Mouse (Mus musculus) embryonic facial prominence, embryonic 11.5 days (tissue): ENCODE measurements around the gene Serpinb5. TPM values are rescaled to one million over a fixed set of nuclear protein-coding genes. Genes with fewer than 3 reads are reported as not detected.
A peak's percentile ranks its signal among the peaks of the same experiment; 100 is the strongest.
"Not testable (repeated sequence)": the region's sequence is repeated elsewhere in the genome, so short reads cannot be mapped to it uniquely, and the experiment has no call there.

Experiments
- ATAC-seq: fragments of 200-750 bp; cut with Nextera tagmentation; replicated peaks from 2 replicates; pipeline ENCODE4 v1.8.0; 2017; ENCODE audit warnings: low read depth; ENCODE audit not compliant: insufficient number of reproducible peaks, low FRiP score, low TSS enrichment
- DNase-seq: peaks from one replicate; pipeline ENCODE4 v3.0.0-alpha.2; 2015; ENCODE audit warnings: low spot score
- H3K27ac ChIP-seq: fragments of 300-500 bp; sonication (generic); replicated peaks from 2 replicates; pipeline ENCODE4 v1.5.1; 2014; ENCODE audit warnings: mild to moderate bottlenecking, low read depth, low read length, control low read depth
- H3K27me3 ChIP-seq: fragments of 300-500 bp; sonication (generic); 2 replicates; pipeline ENCODE4 v1.6.1; 2014; ENCODE audit warnings: mild to moderate bottlenecking, low read length, moderate library complexity, mixed read lengths; ENCODE audit not compliant: control insufficient read depth, insufficient read depth
- H3K36me3 ChIP-seq: fragments of 300-500 bp; sonication (generic); replicated peaks from 2 replicates; pipeline ENCODE4 v1.6.1; 2014; ENCODE audit warnings: low read depth, mild to moderate bottlenecking, low read length, moderate library complexity, mixed read lengths; ENCODE audit not compliant: control insufficient read depth, insufficient read depth
- H3K4me1 ChIP-seq: fragments of 300-500 bp; sonication (generic); 2 replicates; pipeline ENCODE4 v1.6.1; 2014; ENCODE audit warnings: low read length, mixed read lengths; ENCODE audit not compliant: control insufficient read depth, insufficient read depth
- H3K4me2 ChIP-seq: fragments of 300-500 bp; sonication (generic); 2 replicates; pipeline ENCODE4 v1.6.1; 2014; ENCODE audit warnings: low read depth, mild to moderate bottlenecking, control low read depth, low read length, moderate library complexity
- H3K4me3 ChIP-seq: fragments of 300-500 bp; sonication (generic); 2 replicates; pipeline ENCODE4 v1.5.1; 2014; ENCODE audit warnings: low read depth, low read length, control low read depth
- H3K9ac ChIP-seq: fragments of 300-500 bp; sonication (generic); replicated peaks from 2 replicates; pipeline ENCODE4 v1.6.1; 2014; ENCODE audit warnings: mild to moderate bottlenecking, control low read depth, low read length
- H3K9me3 ChIP-seq: fragments of 300-500 bp; sonication (generic); replicated peaks from 2 replicates; pipeline ENCODE4 v1.6.1; 2016; ENCODE audit warnings: mild to moderate bottlenecking, low read length, inconsistent platforms, mixed read lengths; ENCODE audit not compliant: control insufficient read depth
- WGBS: fragments of 180-500 bp; shearing (Covaris S2); extraction: QIAGEN DNeasy Blood & Tissue Kit; methylation state at CpG from one replicate; pipeline ENCODE4 v1.1.7; 2014; 5-methylcytosine and 5-hydroxymethylcytosine counted together
- polyA plus RNA-seq: library from polyadenylated mRNA; unstranded; fragments of >200 nt; fragmentation: Nextera tagmentation; extraction: Ambion mirVana; gene quantifications from 2 replicates; pipeline ENCODE4 v1.2.1, GENCODE M21; 2014

Gene Serpinb5
- polyA plus RNA-seq, 1 experiment from 2014 or later: 0.46 TPM

DNA sequence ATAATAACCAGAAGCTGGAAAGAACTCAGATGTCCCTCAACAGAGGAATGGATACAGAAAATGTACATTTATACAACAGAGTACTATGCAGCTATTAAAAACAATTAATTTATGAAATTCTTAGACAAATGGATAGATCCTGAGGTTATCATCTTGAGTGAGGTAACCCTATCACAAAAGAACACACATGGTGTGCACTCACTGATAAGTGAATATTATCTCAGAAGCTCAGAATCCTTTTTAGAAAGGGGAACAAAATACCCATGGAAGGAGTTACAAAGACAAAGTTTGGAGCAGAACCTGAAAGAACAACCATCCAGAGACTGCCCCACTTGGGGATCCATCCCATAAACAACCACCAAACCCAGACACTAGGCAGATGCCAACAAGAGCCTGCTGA lies 34.2 kb downstream of the Serpinb5 start:
- H3K9me3 ChIP-seq, ATAC-seq, H3K27ac ChIP-seq, H3K9ac ChIP-seq, H3K36me3 ChIP-seq, H3K27me3 ChIP-seq, H3K4me1 ChIP-seq, H3K4me2 ChIP-seq, DNase-seq, H3K4me3 ChIP-seq: not testable (repeated sequence)

DNA sequence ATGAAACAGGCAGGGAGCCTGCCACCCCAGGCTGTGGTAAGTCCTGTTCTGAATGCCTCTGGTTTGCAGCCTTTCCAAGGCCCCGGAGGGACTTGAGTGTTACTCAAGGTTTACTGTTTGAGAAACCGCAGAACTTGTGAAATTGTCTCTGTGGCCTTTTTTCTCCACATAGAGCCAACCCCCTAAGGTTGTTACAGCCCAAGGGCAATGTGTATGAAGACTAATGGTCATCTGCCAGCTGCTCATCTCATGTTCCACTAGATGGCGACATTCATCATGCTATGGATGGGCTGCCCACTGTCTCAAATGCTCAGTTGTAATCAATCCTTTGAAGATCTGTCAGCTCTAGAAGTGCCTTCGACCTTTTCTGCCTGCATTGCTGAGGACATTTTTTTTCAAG lies 40.4 kb downstream of the Serpinb5 start:
- Histone ChIP-seq H3K4me3 (no peak overlapping the region), H3K27ac (no peak overlapping the region), H3K9me3 (no peaks in the 10 kb centered on the region), H3K4me1 (no peaks in the 10 kb centered on the region), H3K27me3 (no peaks in the 10 kb centered on the region), H3K9ac (no peak overlapping the region), H3K36me3 (no peaks in the 10 kb centered on the region), H3K4me2 (no peak overlapping the region)
- DNase-seq (peak; percentile 49), ATAC-seq (no peak)
- WGBS: 31% methylated on average over 4 of the region's 4 CpGs

DNA sequence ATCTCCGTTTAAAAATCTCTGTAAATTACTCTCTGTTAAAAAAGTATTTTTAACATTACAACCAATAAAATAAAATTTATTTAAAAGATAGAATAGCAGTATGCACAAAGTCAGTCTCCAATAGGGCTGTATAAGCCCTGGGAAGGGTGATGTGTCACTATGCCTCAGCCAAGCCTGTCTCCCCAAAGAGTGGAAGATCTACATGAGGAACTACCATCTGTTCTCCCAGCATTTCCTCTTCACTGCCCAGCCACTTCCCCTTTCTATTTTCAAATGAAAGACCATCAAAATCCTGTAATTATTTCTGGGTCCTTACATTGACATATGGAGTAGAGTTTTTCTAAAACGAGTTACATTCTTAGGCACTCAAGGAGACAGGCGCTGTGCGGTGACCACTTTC lies 71.0 kb downstream of the Serpinb5 start:
- no peaks in the 10 kb centered on the region for H3K9me3 ChIP-seq
- H3K4me1 ChIP-seq: no peaks in the 10 kb centered on the region
- H3K4me3 ChIP-seq: no peak overlapping the region
- 85% methylated on average over 4 of the region's 4 CpGs for WGBS
- DNase-seq: no peak
- H3K9ac ChIP-seq: no peak overlapping the region
- ATAC-seq: no peak
- no peaks in the 10 kb centered on the region for H3K27me3 ChIP-seq
- no peak overlapping the region for H3K27ac ChIP-seq
- no peaks in the 10 kb centered on the region for H3K36me3 ChIP-seq
- no peak overlapping the region for H3K4me2 ChIP-seq

Other genes with a start within 250 kb of the Serpinb5 start
- 7.1 and 7.6 TPM in 2 replicates for gene Bcl2, start 146.9 kb upstream of the Serpinb5 start, polyA plus RNA-seq
- 12.1 and 12.9 TPM in 2 replicates for gene Kdsr, start 101.4 kb upstream of the Serpinb5 start, polyA plus RNA-seq
- gene Vps4b, start 64.4 kb upstream of the Serpinb5 start, polyA plus RNA-seq: 87.8 and 90.2 TPM in 2 replicates
- gene Serpinb12, start 73.3 kb downstream of the Serpinb5 start, polyA plus RNA-seq: not detected in 2 replicates
- gene Serpinb13, start 119.8 kb downstream of the Serpinb5 start, polyA plus RNA-seq: not detected in 2 replicates
- not detected in 2 replicates for gene Serpinb3a, start 191.1 kb downstream of the Serpinb5 start, polyA plus RNA-seq
- gene Serpinb3d, start 222.3 kb downstream of the Serpinb5 start, polyA plus RNA-seq: not detected in 2 replicates